ENCODE assay signal across 9 mouse cellular contexts in genomic region chr16:27457273-27457672, GRCm38 (mm10).
A peak's percentile ranks its signal among the peaks of the same experiment; 100 is the strongest.
DNase-seq lines count a peak whose midpoint lies in the region; ATAC-seq and TF ChIP-seq lines count a peak whose summit lies in the region.
"Had no signal": no experiment of that assay in that cellular context is flagged by ENCODE, and none has a peak within 500 bp of the region (broad histone marks: within the 10 kb centered on the region; RNA-seq: fewer than 3 reads in every experiment).

No protein-coding gene starts in this region.

- peak; percentile 90 to 93 for DNase-seq in cerebellum, postnatal 10 days
- DNase-seq in frontal cortex, postnatal 36 days (ENCODE audit: low spot score in 2 of 2): peak; percentile 79 to 83
- DNase-seq in liver, adult 2 months (ENCODE audit: extremely low read depth, low read depth, low spot score): peak; percentile 34
- DNase-seq in neural tube, embryonic 10.5 days (ENCODE audit: extremely low spot score, low spot score): peak; percentile 78
- DNase-seq in stomach, postnatal 0 days (ENCODE audit: low spot score): peak; percentile 81

- WGBS in intestine, postnatal 0 days: 17% methylated on average over 4 of the region's 4 CpGs
- 20% methylated on average over 4 of the region's 4 CpGs for WGBS in intestine, embryonic 15.5 days
- WGBS in kidney, embryonic 16.5 days: 17% methylated on average over 4 of the region's 4 CpGs
- WGBS in liver, adult 2 months: 14% methylated on average over 4 of the region's 4 CpGs
- 17% methylated on average over 4 of the region's 4 CpGs for WGBS in stomach, postnatal 0 days

- no peak for TF ChIP-seq EP300 in stomach, postnatal 0 days (optimal IDR thresholded peaks at IDR 0.05)

- ATAC-seq in intestine, postnatal 0 days: no peak
- no peak; the same call in 1 of the 2 replicates for ATAC-seq in intestine, embryonic 15.5 days
- ATAC-seq in kidney, embryonic 16.5 days (ENCODE audit: low FRiP score, low TSS enrichment): peak; percentile 67; the same call in 1 of the 2 replicates
- ATAC-seq in stomach, postnatal 0 days (ENCODE audit: low FRiP score, low TSS enrichment): no peak

- H3K4me1 ChIP-seq in intestine, postnatal 0 days (replicated peaks; ENCODE audit: control insufficient read depth, insufficient read depth, low read length): no peaks in the 10 kb centered on the region
- H3K4me1 ChIP-seq in intestine, embryonic 15.5 days (replicated peaks): no peaks in the 10 kb centered on the region
- no peaks in the 10 kb centered on the region for H3K4me1 ChIP-seq in kidney, embryonic 16.5 days (ENCODE audit: insufficient read depth, low read length)
- no peaks in the 10 kb centered on the region for H3K4me1 ChIP-seq in liver, adult 2 months (ENCODE audit: control insufficient read depth, insufficient read depth, low read length)
- no peaks in the 10 kb centered on the region for H3K4me1 ChIP-seq in stomach, postnatal 0 days (replicated peaks; ENCODE audit: control insufficient read depth, insufficient read depth)
- H3K4me1 ChIP-seq: embryonic facial prominence, embryonic 12.5 days had no signal

- H3K27me3 ChIP-seq in intestine, postnatal 0 days (replicated peaks; ENCODE audit: control insufficient read depth, insufficient read depth, low read length): no peaks in the 10 kb centered on the region
- no peaks in the 10 kb centered on the region for H3K27me3 ChIP-seq in intestine, embryonic 15.5 days (replicated peaks)
- no peaks in the 10 kb centered on the region for H3K27me3 ChIP-seq in kidney, embryonic 16.5 days (ENCODE audit: insufficient read depth, low read length)
- no peaks in the 10 kb centered on the region for H3K27me3 ChIP-seq in liver, adult 2 months (ENCODE audit: control insufficient read depth, insufficient read depth, low read length)
- H3K27me3 ChIP-seq in stomach, postnatal 0 days (ENCODE audit: control insufficient read depth, insufficient read depth, low read length): no peaks in the 10 kb centered on the region
- H3K27me3 ChIP-seq: embryonic facial prominence, embryonic 12.5 days had no signal

- H3K27ac ChIP-seq in intestine, postnatal 0 days (ENCODE audit: low read depth, low read length): no peak overlapping the region
- H3K27ac ChIP-seq in intestine, embryonic 15.5 days: no peak overlapping the region
- no peak overlapping the region for H3K27ac ChIP-seq in kidney, embryonic 16.5 days (ENCODE audit: low read length)
- H3K27ac ChIP-seq in liver, adult 2 months (replicated peaks; ENCODE audit: insufficient read depth, low read depth, low read length): no peak overlapping the region
- H3K27ac ChIP-seq in stomach, postnatal 0 days (replicated peaks): no peak overlapping the region
- H3K27ac ChIP-seq: embryonic facial prominence, embryonic 12.5 days had no signal

- no peak overlapping the region for H3K4me3 ChIP-seq in intestine, postnatal 0 days (ENCODE audit: low read depth, low read length)
- no peak overlapping the region for H3K4me3 ChIP-seq in intestine, embryonic 15.5 days (replicated peaks)
- no peak overlapping the region for H3K4me3 ChIP-seq in kidney, embryonic 16.5 days (ENCODE audit: low read length)
- H3K4me3 ChIP-seq in liver, adult 2 months (ENCODE audit: insufficient read depth, low read depth, low read length): no peak overlapping the region
- H3K4me3 ChIP-seq in stomach, postnatal 0 days (ENCODE audit: low read depth, low read length): no peak overlapping the region
- H3K4me3 ChIP-seq: embryonic facial prominence, embryonic 12.5 days had no signal

- H3K36me3 ChIP-seq in intestine, postnatal 0 days (ENCODE audit: control insufficient read depth, insufficient read depth): no peaks in the 10 kb centered on the region
- H3K36me3 ChIP-seq in intestine, embryonic 15.5 days: no peaks in the 10 kb centered on the region
- H3K36me3 ChIP-seq in kidney, embryonic 16.5 days (ENCODE audit: insufficient read depth, low read length): no peaks in the 10 kb centered on the region
- no peaks in the 10 kb centered on the region for H3K36me3 ChIP-seq in liver, adult 2 months (ENCODE audit: control insufficient read depth, insufficient read depth, low read length)
- no peaks in the 10 kb centered on the region for H3K36me3 ChIP-seq in stomach, postnatal 0 days (ENCODE audit: control insufficient read depth, insufficient read depth, low read length)
- H3K36me3 ChIP-seq: embryonic facial prominence, embryonic 12.5 days had no signal

- H3K9ac ChIP-seq in intestine, postnatal 0 days (ENCODE audit: low read depth, low read length): no peak overlapping the region
- H3K9ac ChIP-seq in intestine, embryonic 15.5 days: no peak overlapping the region
- no peak overlapping the region for H3K9ac ChIP-seq in kidney, embryonic 16.5 days (replicated peaks; ENCODE audit: low read length)
- H3K9ac ChIP-seq in liver, adult 2 months (ENCODE audit: low read depth, low read length): no peak overlapping the region
- H3K9ac ChIP-seq in stomach, postnatal 0 days (ENCODE audit: low read length): no peak overlapping the region
- H3K9ac ChIP-seq: embryonic facial prominence, embryonic 12.5 days had no signal

- no peak for TF ChIP-seq POLR2A in liver, adult 2 months (IDR thresholded peaks at IDR 0.05; ENCODE audit: extremely low read depth, insufficient read depth, low read length)

- no peaks in the 10 kb centered on the region for H3K79me2 ChIP-seq in liver, adult 2 months (ENCODE audit: control insufficient read depth, insufficient read depth, low read length)

- H3K4me2 ChIP-seq in intestine, postnatal 0 days (replicated peaks; ENCODE audit: low read depth): no peak overlapping the region
- no peak overlapping the region for H3K4me2 ChIP-seq in intestine, embryonic 15.5 days (replicated peaks)
- H3K4me2 ChIP-seq in kidney, embryonic 16.5 days (replicated peaks; ENCODE audit: low read depth, low read length): no peak overlapping the region
- H3K4me2 ChIP-seq in stomach, postnatal 0 days (replicated peaks; ENCODE audit: low read depth): no peak overlapping the region
- H3K4me2 ChIP-seq: embryonic facial prominence, embryonic 12.5 days had no signal

- TF ChIP-seq CTCF in intestine, postnatal 0 days (IDR thresholded peaks at IDR 0.05; ENCODE audit: low read depth): peak; percentile 98
- peak; percentile 94 for TF ChIP-seq CTCF in liver, adult 2 months (IDR thresholded peaks at IDR 0.05; ENCODE audit: low read depth, low read length)
- TF ChIP-seq CTCF in stomach, postnatal 0 days (IDR thresholded peaks at IDR 0.05; ENCODE audit: low read depth): peak; percentile 99

- no peaks in the 10 kb centered on the region for H3K9me3 ChIP-seq in intestine, postnatal 0 days (ENCODE audit: control insufficient read depth)
- H3K9me3 ChIP-seq in intestine, embryonic 15.5 days: no peaks in the 10 kb centered on the region
- no peaks in the 10 kb centered on the region for H3K9me3 ChIP-seq in kidney, embryonic 16.5 days (ENCODE audit: low read length)
- H3K9me3 ChIP-seq in stomach, postnatal 0 days (ENCODE audit: control insufficient read depth, low read length): no peaks in the 10 kb centered on the region
- H3K9me3 ChIP-seq: embryonic facial prominence, embryonic 12.5 days had no signal

Comparison
In these comparisons a context has a peak if more than half of its experiments do, and no peak if none do; other contexts are left out.
1. DNase-seq: peak in every context shown above with its lines; median percentile 92 in cerebellum, postnatal 10 days; 81 in frontal cortex, postnatal 36 days; 81 in stomach, postnatal 0 days; 78 in neural tube, embryonic 10.5 days; 34 in liver, adult 2 months.